Mouse (Mus musculus) stomach, postnatal 0 days (tissue): ENCODE results near the gene Gm13283. TPM values are rescaled to one million over a fixed set of nuclear protein-coding genes. Genes with fewer than 3 reads are reported as not detected.

Experiments
- ATAC-seq: fragments of 200-750 bp; cut with Nextera tagmentation; 2 replicates; pipeline ENCODE4 v1.8.0; 2017; ENCODE audit not compliant: low FRiP score, low TSS enrichment
- DNase-seq: peaks from one replicate; pipeline ENCODE4 v3.0.0-alpha.2; 2016; ENCODE audit warnings: low spot score
- H3K27ac ChIP-seq: fragments of 300-500 bp; sonication (generic); replicated peaks from 2 replicates; pipeline ENCODE4 v1.5.1; 2014; ENCODE audit warnings: mild to moderate bottlenecking, control low read depth
- H3K27me3 ChIP-seq: fragments of 300-500 bp; sonication (generic); 2 replicates; pipeline ENCODE4 v1.6.1; 2014; ENCODE audit warnings: low read length; ENCODE audit not compliant: control insufficient read depth, insufficient read depth
- H3K36me3 ChIP-seq: fragments of 300-500 bp; sonication (generic); 2 replicates; pipeline ENCODE4 v1.6.1; 2014; ENCODE audit warnings: low read length, mixed read lengths; ENCODE audit not compliant: control insufficient read depth, insufficient read depth
- H3K4me1 ChIP-seq: fragments of 300-500 bp; sonication (generic); replicated peaks from 2 replicates; pipeline ENCODE4 v1.6.1; 2014; ENCODE audit warnings: antibody characterized with exemption; ENCODE audit not compliant: control insufficient read depth, insufficient read depth
- H3K4me2 ChIP-seq: fragments of 300-500 bp; sonication (generic); replicated peaks from 2 replicates; pipeline ENCODE4 v1.6.1; 2014; ENCODE audit warnings: low read depth, mild to moderate bottlenecking, control low read depth, moderate library complexity
- H3K4me3 ChIP-seq: fragments of 300-500 bp; sonication (generic); 2 replicates; pipeline ENCODE4 v1.5.1; 2014; ENCODE audit warnings: low read depth, low read length, control low read depth
- H3K9ac ChIP-seq: fragments of 300-500 bp; sonication (generic); 2 replicates; pipeline ENCODE4 v1.6.1; 2014; ENCODE audit warnings: mild to moderate bottlenecking, low read length, control low read depth, mixed read lengths
- H3K9me3 ChIP-seq: fragments of 300-500 bp; sonication (generic); 2 replicates; pipeline ENCODE4 v1.6.1; 2016; ENCODE audit warnings: low read length; ENCODE audit not compliant: control insufficient read depth
- CTCF ChIP-seq: IDR thresholded peaks from 2 replicates; pipeline ENCODE4 v1.5.1; 2016; ENCODE audit warnings: antibody characterized with exemption, low read depth, mild to moderate bottlenecking, moderate library complexity
- EP300 ChIP-seq: optimal IDR thresholded peaks from 2 replicates; pipeline ENCODE3; 2016; ENCODE audit warnings: antibody characterized with exemption
- WGBS: fragments of 180-500 bp; shearing (Covaris S2); extraction: QIAGEN DNeasy Blood & Tissue Kit; methylation state at CpG from one replicate; pipeline ENCODE4 v1.1.7; 2014; 5-methylcytosine and 5-hydroxymethylcytosine counted together
- polyA plus RNA-seq: library from polyadenylated mRNA; unstranded; fragments of >200 nt; fragmentation: Nextera tagmentation; extraction: Ambion mirVana; gene quantifications from 2 replicates; pipeline ENCODE4 v1.2.1, GENCODE M21; 2015

Gene Gm13283
- polyA plus RNA-seq, 1 experiment from 2014 or later, result 0.24 TPM

GRCm38 (mm10) chr4:88723497-88724090 is 36.3 kb upstream of the Gm13283 start:
- H3K27me3 ChIP-seq, result no peaks in the 10 kb centered on the region
- DNase-seq (peak; percentile 50), ATAC-seq (no peak)
- H3K27ac ChIP-seq, result peak overlapping the region; percentile 67
- H3K36me3 ChIP-seq, result no peaks in the 10 kb centered on the region
- no peak overlapping the region for H3K9ac ChIP-seq
- 39% methylated on average over 8 of the region's 8 CpGs for WGBS
- H3K4me2 ChIP-seq, result 0 out of 2 replicates have a peak overlapping the region, but pooled peaks have one; percentile 1
- peaks cover 4% of the 10 kb centered on the region for H3K4me1 ChIP-seq
- H3K4me3 ChIP-seq, result no peak overlapping the region
- no peaks in the 10 kb centered on the region for H3K9me3 ChIP-seq
- TF ChIP-seq CTCF (no peak), EP300 (no peak)

- H3K27ac ChIP-seq, result no peak overlapping the region
- no peaks in the 10 kb centered on the region for H3K9me3 ChIP-seq
- no peak overlapping the region for H3K9ac ChIP-seq
- H3K4me3 ChIP-seq, result no peak overlapping the region
- no peak overlapping the region for H3K4me2 ChIP-seq
- ATAC-seq (no peak), DNase-seq (no peak)
- no peaks in the 10 kb centered on the region for H3K27me3 ChIP-seq
- H3K36me3 ChIP-seq, result no peaks in the 10 kb centered on the region
- no peaks in the 10 kb centered on the region for H3K4me1 ChIP-seq
- TF ChIP-seq CTCF (no peak), EP300 (no peak)
- 75% methylated on average over 6 of the region's 6 CpGs for WGBS
Observed at GRCm38 (mm10) chr4:88726727-88727126, 33.2 kb upstream of the Gm13283 start.

- H3K9ac ChIP-seq, result no peak overlapping the region
- no peaks in the 10 kb centered on the region for H3K9me3 ChIP-seq
- H3K4me2 ChIP-seq, result no peak overlapping the region
- ATAC-seq (no peak), DNase-seq (peak; percentile 36)
- peak; percentile 82 for TF ChIP-seq CTCF
- TF ChIP-seq EP300, result no peak
- no peaks in the 10 kb centered on the region for H3K36me3 ChIP-seq
- H3K4me3 ChIP-seq, result no peak overlapping the region
- no peak overlapping the region for H3K27ac ChIP-seq
- H3K4me1 ChIP-seq, result no peaks in the 10 kb centered on the region
- WGBS, result 0% methylated on average over 1 of the region's 1 CpGs
- H3K27me3 ChIP-seq, result no peaks in the 10 kb centered on the region
Observed at GRCm38 (mm10) chr4:88727324-88727723, 32.6 kb upstream of the Gm13283 start.

- no peaks in the 10 kb centered on the region for H3K36me3 ChIP-seq
- WGBS, result 3% methylated on average over 2 of the region's 2 CpGs
- H3K9ac ChIP-seq, result no peak overlapping the region
- H3K27me3 ChIP-seq, result no peaks in the 10 kb centered on the region
- DNase-seq (peak; percentile 85), ATAC-seq (no peak)
- H3K9me3 ChIP-seq, result no peaks in the 10 kb centered on the region
- H3K4me1 ChIP-seq, result no peaks in the 10 kb centered on the region
- no peak overlapping the region for H3K4me3 ChIP-seq
- TF ChIP-seq EP300, result no peak
- TF ChIP-seq CTCF, result peak; percentile 93
- no peak overlapping the region for H3K4me2 ChIP-seq
- H3K27ac ChIP-seq, result no peak overlapping the region
Observed at GRCm38 (mm10) chr4:88738480-88738879, 21.4 kb upstream of the Gm13283 start.

- ATAC-seq, result no peak
- Histone ChIP-seq H3K9me3 (no peaks in the 10 kb centered on the region), H3K4me1 (no peaks in the 10 kb centered on the region), H3K4me2 (no peak overlapping the region), H3K9ac (no peak overlapping the region), H3K27me3 (no peaks in the 10 kb centered on the region), H3K36me3 (no peaks in the 10 kb centered on the region), H3K4me3 (no peak overlapping the region), H3K27ac (no peak overlapping the region)
- no peak for TF ChIP-seq EP300
- TF ChIP-seq CTCF, result no peak
- DNase-seq, result no peak
- WGBS, result 84% methylated on average over 6 of the region's 6 CpGs
Observed at GRCm38 (mm10) chr4:88739036-88739435, 20.9 kb upstream of the Gm13283 start.

GRCm38 (mm10) chr4:88741426-88741825 is 18.5 kb upstream of the Gm13283 start:
- no peaks in the 10 kb centered on the region for H3K9me3 ChIP-seq
- TF ChIP-seq CTCF (no peak), EP300 (no peak)
- WGBS, result 87% methylated on average over 4 of the region's 4 CpGs
- no peaks in the 10 kb centered on the region for H3K36me3 ChIP-seq
- no peak overlapping the region for H3K4me3 ChIP-seq
- H3K27ac ChIP-seq, result no peak overlapping the region
- ATAC-seq, result no peak
- H3K4me1 ChIP-seq, result no peaks in the 10 kb centered on the region
- H3K4me2 ChIP-seq, result no peak overlapping the region
- no peak for DNase-seq
- no peak overlapping the region for H3K9ac ChIP-seq
- H3K27me3 ChIP-seq, result no peaks in the 10 kb centered on the region
